Mouse (Mus musculus): ENCODE measurements around the gene AA986860. TPM values are rescaled to one million over a fixed set of nuclear protein-coding genes. Genes with fewer than 3 reads are reported as not detected.

The AA986860 gene
- polyA plus RNA-seq, 1 experiment from 2014 or later = 0.43 TPM

DNA sequence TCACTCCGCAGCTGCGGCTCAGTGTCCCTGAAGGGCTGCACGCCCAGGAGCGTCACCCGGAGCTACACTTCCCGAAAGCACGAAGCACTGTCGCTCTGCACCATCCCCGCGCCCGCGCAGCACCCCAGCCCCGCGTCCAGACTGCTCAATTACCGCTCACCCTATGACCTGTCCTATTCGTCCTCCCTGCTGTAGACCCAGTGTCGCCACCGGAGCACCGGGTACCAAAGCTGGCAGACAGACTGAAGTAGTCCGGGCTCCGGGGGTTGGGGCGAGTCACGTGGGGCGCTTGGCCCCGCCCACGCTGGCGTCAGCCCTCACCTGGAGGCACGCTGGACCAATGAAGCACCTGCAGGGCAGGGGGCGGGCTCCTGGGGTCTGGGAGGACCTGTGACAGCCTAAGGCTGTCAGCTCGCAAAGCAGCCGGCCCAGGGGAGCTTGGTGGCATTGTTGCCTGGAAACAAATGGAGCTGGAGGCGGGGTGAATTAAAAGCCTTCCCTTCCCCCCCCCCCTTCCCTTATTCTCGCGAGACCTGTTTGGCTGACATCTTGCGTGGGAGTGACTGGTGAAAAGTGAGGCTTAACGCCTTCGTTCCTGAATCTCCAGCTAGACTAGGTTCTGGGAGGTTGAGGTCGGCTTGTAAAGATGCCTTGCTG lies 16.1 kb upstream of the AA986860 start, which contains the start of gene Gm29427:
Gene Gm29427, minus strand, starts transcription at position 239 of the 657 bp plus-strand sequence.
- peak within 1 kb of the TSS; percentile 86 for H3K27ac ChIP-seq (ENCODE audit: low read depth, low read length)
- H3K4me3 ChIP-seq (ENCODE audit: low read depth, low read length) = peak within 1 kb of the TSS; percentile 89
- peaks cover 15% of the 10 kb centered on the region; the same call in 1 of the 2 replicates for H3K36me3 ChIP-seq (ENCODE audit: control insufficient read depth, insufficient read depth, low read length)
- H3K4me2 ChIP-seq (ENCODE audit: low read length) = peak within 1 kb of the TSS; percentile 99
- H3K9me3 ChIP-seq (replicated peaks; ENCODE audit: control insufficient read depth, low read length) = no peaks in the 10 kb centered on the region
- H3K9ac ChIP-seq (ENCODE audit: low read length) = peak within 1 kb of the TSS; percentile 98
- DNase-seq (ENCODE audit: low spot score) = peak; percentile 93
- H3K27me3 ChIP-seq (replicated peaks; ENCODE audit: control insufficient read depth, insufficient read depth, low read length) = no peaks in the 10 kb centered on the region
- WGBS = under 1% methylated on average over 36 of the region's 38 CpGs
- peaks cover 7% of the 10 kb centered on the region for H3K4me1 ChIP-seq (ENCODE audit: control insufficient read depth, insufficient read depth, low read length)
- peak; percentile 88 for ATAC-seq

DNA sequence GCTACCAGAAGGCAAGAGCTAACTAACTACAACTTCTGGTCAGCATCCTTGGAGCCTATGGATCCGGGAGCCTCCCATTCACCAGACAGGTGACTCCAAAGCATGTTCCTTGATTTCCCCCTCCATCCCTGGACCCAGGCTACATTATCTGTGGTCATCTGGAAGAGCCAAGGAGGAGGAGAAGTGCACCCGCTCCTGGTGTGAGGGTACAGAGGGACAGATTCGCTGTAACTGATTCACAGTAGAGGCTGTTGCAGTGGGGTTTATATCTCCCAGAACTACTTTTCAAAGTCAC lies 15.6 kb upstream of the AA986860 start:
- WGBS = 0% methylated on average over 3 of the region's 3 CpGs
- Histone ChIP-seq H3K9ac (ENCODE audit: low read length) (peak overlapping the region; percentile 98), H3K36me3 (ENCODE audit: control insufficient read depth, insufficient read depth, low read length) (peaks cover 14% of the 10 kb centered on the region; the same call in 1 of the 2 replicates), H3K4me1 (ENCODE audit: control insufficient read depth, insufficient read depth, low read length) (peaks cover 9% of the 10 kb centered on the region), H3K9me3 (replicated peaks; ENCODE audit: control insufficient read depth, low read length) (no peaks in the 10 kb centered on the region), H3K4me3 (ENCODE audit: low read depth, low read length) (peak overlapping the region; percentile 89), H3K4me2 (ENCODE audit: low read length) (peak overlapping the region; percentile 99), H3K27me3 (replicated peaks; ENCODE audit: control insufficient read depth, insufficient read depth, low read length) (no peaks in the 10 kb centered on the region), H3K27ac (ENCODE audit: low read depth, low read length) (peak overlapping the region; percentile 86; the same call in 1 of the 2 replicates)
- ATAC-seq = peak; percentile 16
- DNase-seq (ENCODE audit: low spot score) = peak; percentile 36

DNA sequence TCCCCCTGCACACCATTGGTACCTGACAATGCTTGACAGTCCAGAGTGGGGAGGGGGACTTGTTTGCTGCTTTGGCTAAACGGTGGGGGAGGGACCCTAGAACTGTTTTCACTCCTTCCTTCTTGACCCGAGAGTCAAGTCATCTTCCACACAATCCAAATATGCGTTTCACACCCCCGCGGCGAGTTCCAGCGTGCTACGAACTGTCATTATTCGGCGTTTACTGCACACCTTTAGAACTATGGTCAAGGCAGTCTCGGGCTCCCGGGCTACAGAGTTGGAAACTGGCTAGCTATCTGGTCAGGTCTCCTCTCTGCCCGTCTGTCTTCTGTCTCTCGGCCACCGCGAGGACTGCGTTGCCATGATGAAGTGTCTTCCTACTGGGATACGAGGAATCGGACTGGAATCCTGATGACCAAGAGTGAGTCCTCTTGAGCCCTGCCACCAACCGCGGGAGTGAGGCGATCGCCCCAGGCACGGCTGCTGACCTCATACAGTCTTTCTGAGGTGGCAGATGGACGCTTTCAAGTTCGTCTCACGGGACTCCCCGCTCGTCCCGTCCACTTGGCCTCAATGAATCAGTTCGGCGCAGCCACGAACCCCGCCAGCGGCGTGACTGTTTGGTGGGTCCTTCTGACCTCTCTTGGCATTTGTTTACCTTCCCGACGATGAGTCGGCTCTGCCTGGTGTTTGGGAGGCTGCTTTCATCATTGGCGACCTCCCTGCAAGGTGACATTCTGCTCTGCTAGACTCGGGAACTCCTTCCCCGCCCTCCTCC lies 15.1 kb upstream of the AA986860 start:
- Histone ChIP-seq H3K36me3 (ENCODE audit: control insufficient read depth, insufficient read depth, low read length) (peaks cover 11% of the 10 kb centered on the region; the same call in 1 of the 2 replicates), H3K4me1 (ENCODE audit: control insufficient read depth, insufficient read depth, low read length) (peaks cover 9% of the 10 kb centered on the region), H3K4me2 (ENCODE audit: low read length) (peak overlapping the region; percentile 99), H3K27me3 (replicated peaks; ENCODE audit: control insufficient read depth, insufficient read depth, low read length) (no peaks in the 10 kb centered on the region), H3K4me3 (ENCODE audit: low read depth, low read length) (peak overlapping the region; percentile 89), H3K9me3 (replicated peaks; ENCODE audit: control insufficient read depth, low read length) (no peaks in the 10 kb centered on the region), H3K9ac (ENCODE audit: low read length) (peak overlapping the region; percentile 98), H3K27ac (ENCODE audit: low read depth, low read length) (peak overlapping the region; percentile 86)
- DNase-seq (ENCODE audit: low spot score) (peak; percentile 11), ATAC-seq (peak; percentile 4)
- WGBS = 0% methylated on average over 42 of the region's 42 CpGs

DNA sequence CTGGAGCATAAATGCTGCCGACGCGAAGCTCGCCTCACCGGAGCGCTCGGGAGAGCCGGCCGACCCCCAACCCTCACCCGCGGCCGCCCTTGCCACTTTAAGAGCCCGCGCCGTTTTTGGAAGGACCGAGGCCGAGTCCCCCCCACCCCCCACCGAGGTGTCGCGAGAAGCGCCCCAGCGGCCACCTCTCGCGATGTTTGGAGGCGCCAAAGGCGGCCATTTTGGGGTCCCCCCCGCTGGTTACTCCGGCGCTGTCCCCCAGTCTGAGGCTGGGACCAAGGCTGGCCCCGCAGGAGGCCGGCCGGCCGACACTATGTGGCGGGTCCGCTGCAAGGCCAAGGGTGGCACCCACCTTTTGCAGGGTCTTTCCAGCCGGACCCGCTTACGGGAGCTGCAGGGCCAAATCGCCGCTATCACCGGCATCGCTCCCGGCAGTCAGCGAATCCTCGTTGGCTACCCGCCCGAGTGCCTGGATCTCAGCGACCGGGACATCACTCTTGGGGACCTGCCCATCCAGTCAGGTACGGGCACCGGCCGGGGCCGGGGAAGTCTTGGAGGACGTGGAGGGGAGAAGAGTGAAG lies 14.4 kb upstream of the AA986860 start, which contains the start of gene Yod1:
Gene Yod1, plus strand, starts transcription at position 37 of the 581 bp plus-strand sequence.
- H3K27ac ChIP-seq (ENCODE audit: low read depth, low read length) = peak within 1 kb of the TSS; percentile 86
- H3K4me2 ChIP-seq (ENCODE audit: low read length) = peak within 1 kb of the TSS; percentile 99
- peak within 1 kb of the TSS; percentile 98 for H3K9ac ChIP-seq (ENCODE audit: low read length)
- H3K4me1 ChIP-seq (ENCODE audit: control insufficient read depth, insufficient read depth, low read length) = peaks cover 9% of the 10 kb centered on the region
- peaks cover 11% of the 10 kb centered on the region; the same call in 1 of the 2 replicates for H3K36me3 ChIP-seq (ENCODE audit: control insufficient read depth, insufficient read depth, low read length)
- WGBS = under 1% methylated on average over 54 of the region's 54 CpGs
- no peaks in the 10 kb centered on the region for H3K27me3 ChIP-seq (replicated peaks; ENCODE audit: control insufficient read depth, insufficient read depth, low read length)
- DNase-seq (ENCODE audit: low spot score) (peak; percentile 94), ATAC-seq (peak; percentile 76)
- no peaks in the 10 kb centered on the region for H3K9me3 ChIP-seq (replicated peaks; ENCODE audit: control insufficient read depth, low read length)
- peak within 1 kb of the TSS; percentile 89 for H3K4me3 ChIP-seq (ENCODE audit: low read depth, low read length)

DNA sequence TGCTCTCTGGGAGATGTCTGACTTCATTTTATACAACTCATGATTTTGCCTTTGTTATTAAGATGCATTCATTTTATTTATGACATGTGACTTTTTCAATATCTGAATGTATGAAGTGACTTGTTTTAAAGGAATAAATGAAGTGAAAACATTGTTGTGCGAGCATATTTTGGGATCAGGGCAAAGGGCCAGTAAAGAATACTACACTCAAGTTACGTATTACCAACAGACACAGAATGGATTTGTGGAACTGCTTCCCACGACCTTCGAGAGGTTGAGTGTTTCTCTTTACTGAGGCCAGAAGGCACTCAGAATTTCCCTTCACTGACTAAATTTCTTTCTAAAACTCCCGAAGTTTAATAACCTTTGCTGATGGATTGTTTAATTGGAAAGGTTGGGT lies 7.6 kb upstream of the AA986860 start:
- 93% methylated on average over 5 of the region's 5 CpGs for WGBS
- no peak for DNase-seq (ENCODE audit: low spot score)
- Histone ChIP-seq H3K9me3 (replicated peaks; ENCODE audit: control insufficient read depth, low read length) (no peaks in the 10 kb centered on the region), H3K36me3 (ENCODE audit: control insufficient read depth, insufficient read depth, low read length) (peaks cover 4% of the 10 kb centered on the region; the same call in 1 of the 2 replicates), H3K4me1 (ENCODE audit: control insufficient read depth, insufficient read depth, low read length) (0 out of 2 replicates have a peak, but pooled peaks cover 2% of the 10 kb centered on the region), H3K9ac (ENCODE audit: low read length) (no peak overlapping the region), H3K27me3 (replicated peaks; ENCODE audit: control insufficient read depth, insufficient read depth, low read length) (no peaks in the 10 kb centered on the region), H3K27ac (ENCODE audit: low read depth, low read length) (no peak overlapping the region), H3K4me2 (ENCODE audit: low read length) (no peak overlapping the region), H3K4me3 (ENCODE audit: low read depth, low read length) (no peak overlapping the region)
- ATAC-seq = no peak

DNA sequence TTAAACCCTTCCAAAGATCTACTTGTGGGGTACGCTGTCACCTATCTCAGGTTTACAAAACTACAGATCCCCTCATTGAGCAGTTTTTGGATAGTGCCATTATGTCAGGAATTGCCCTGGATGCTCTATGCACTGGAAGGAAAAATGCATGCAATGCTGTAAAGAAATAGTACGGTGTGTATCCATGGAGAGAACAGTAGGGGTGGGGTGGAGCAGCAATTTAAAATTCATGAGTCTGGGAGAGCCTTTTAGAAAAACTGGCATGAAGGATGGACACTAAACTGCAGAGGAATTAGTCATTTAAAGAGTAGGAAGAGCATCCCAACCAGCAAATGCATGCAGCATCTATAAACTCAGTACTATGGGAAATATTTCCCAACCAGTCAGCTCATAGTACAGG lies 5.4 kb upstream of the AA986860 start:
- WGBS = 81% methylated on average over 2 of the region's 2 CpGs
- no peak for DNase-seq (ENCODE audit: low spot score)

DNA sequence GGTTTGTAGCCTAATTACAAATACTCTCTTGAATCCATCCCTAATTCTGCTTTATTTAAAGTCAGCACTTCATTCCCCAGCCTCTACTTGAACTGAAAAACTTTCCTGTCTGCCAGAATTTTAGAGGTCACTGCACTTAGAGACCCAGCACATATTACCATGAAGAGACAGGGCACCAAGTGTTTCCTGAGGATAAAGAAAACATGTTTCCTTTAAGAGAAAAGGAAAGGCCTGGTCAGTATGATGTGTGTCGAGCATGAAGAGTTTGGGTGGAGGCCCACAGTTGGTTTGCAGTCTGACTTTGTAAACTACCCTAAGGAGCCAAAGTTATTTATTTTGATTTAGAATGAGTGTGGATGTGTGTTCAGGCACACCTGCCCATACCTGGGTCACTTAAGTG lies 3.7 kb upstream of the AA986860 start:
- ATAC-seq = no peak
- WGBS = 79% methylated on average over 1 of the region's 1 CpGs
- Histone ChIP-seq H3K4me1 (ENCODE audit: control insufficient read depth, insufficient read depth, low read length) (no peaks in the 10 kb centered on the region), H3K9me3 (replicated peaks; ENCODE audit: control insufficient read depth, low read length) (no peaks in the 10 kb centered on the region), H3K27me3 (replicated peaks; ENCODE audit: control insufficient read depth, insufficient read depth, low read length) (no peaks in the 10 kb centered on the region), H3K9ac (ENCODE audit: low read length) (no peak overlapping the region), H3K36me3 (ENCODE audit: control insufficient read depth, insufficient read depth, low read length) (no peaks in the 10 kb centered on the region), H3K4me3 (ENCODE audit: low read depth, low read length) (no peak overlapping the region), H3K27ac (ENCODE audit: low read depth, low read length) (no peak overlapping the region), H3K4me2 (ENCODE audit: low read length) (no peak overlapping the region)
- DNase-seq (ENCODE audit: low spot score) = no peak

More for the DNA sequence above, 5.4 kb upstream of the AA986860 start:
- Histone ChIP-seq H3K9ac (ENCODE audit: low read length) (no peak overlapping the region), H3K4me1 (ENCODE audit: control insufficient read depth, insufficient read depth, low read length) (no peaks in the 10 kb centered on the region), H3K4me2 (ENCODE audit: low read length) (no peak overlapping the region), H3K36me3 (ENCODE audit: control insufficient read depth, insufficient read depth, low read length) (no peaks in the 10 kb centered on the region), H3K27me3 (replicated peaks; ENCODE audit: control insufficient read depth, insufficient read depth, low read length) (no peaks in the 10 kb centered on the region), H3K9me3 (replicated peaks; ENCODE audit: control insufficient read depth, low read length) (no peaks in the 10 kb centered on the region), H3K27ac (ENCODE audit: low read depth, low read length) (no peak overlapping the region), H3K4me3 (ENCODE audit: low read depth, low read length) (no peak overlapping the region)
- ATAC-seq = no peak

DNA sequence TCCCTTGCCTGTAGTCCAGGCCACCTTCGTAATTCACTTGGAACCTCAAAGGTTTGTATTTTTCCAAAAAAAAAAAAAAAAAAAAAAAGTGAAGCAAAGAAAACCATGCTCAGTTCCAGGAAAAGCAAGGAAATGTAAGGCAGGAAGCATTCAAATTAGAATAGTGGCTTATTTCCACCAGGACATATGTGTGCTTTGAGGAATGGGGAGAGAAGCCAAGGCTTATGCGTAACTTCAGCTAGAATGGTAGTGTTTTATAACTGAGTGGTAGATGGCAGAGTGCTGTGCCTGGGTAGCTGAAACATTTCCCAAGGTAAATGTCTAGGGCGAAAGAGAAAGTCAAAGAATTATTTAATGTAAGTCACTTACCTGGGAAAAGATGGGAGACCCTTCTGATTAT lies 3.1 kb upstream of the AA986860 start:
- no peak overlapping the region for H3K27ac ChIP-seq (ENCODE audit: low read depth, low read length)
- H3K9ac ChIP-seq (ENCODE audit: low read length) = no peak overlapping the region
- H3K36me3 ChIP-seq (ENCODE audit: control insufficient read depth, insufficient read depth, low read length) = no peaks in the 10 kb centered on the region
- 89% methylated on average over 3 of the region's 3 CpGs for WGBS
- H3K4me1 ChIP-seq (ENCODE audit: control insufficient read depth, insufficient read depth, low read length) = no peaks in the 10 kb centered on the region
- H3K27me3 ChIP-seq (replicated peaks; ENCODE audit: control insufficient read depth, insufficient read depth, low read length) = no peaks in the 10 kb centered on the region
- DNase-seq (ENCODE audit: low spot score) (peak; percentile 19), ATAC-seq (no peak)
- H3K4me2 ChIP-seq (ENCODE audit: low read length) = no peak overlapping the region
- no peaks in the 10 kb centered on the region for H3K9me3 ChIP-seq (replicated peaks; ENCODE audit: control insufficient read depth, low read length)
- no peak overlapping the region for H3K4me3 ChIP-seq (ENCODE audit: low read depth, low read length)
